Mouse (Mus musculus) limb, embryonic 12.5 days (tissue): ENCODE data around the gene 4931408C20Rik. TPM values are rescaled to one million over a fixed set of nuclear protein-coding genes. Genes with fewer than 3 reads are reported as not detected.

Source experiments
- ATAC-seq: fragments of 200-750 bp; cut with Nextera tagmentation; 2 replicates; pipeline ENCODE4 v1.8.0; 2017; ENCODE audit warnings: low read depth, moderate TSS enrichment; ENCODE audit not compliant: insufficient number of reproducible peaks, insufficient read depth, low FRiP score, low TSS enrichment
- H3K27ac ChIP-seq: fragments of 300-500 bp; sonication (generic); 2 replicates; pipeline ENCODE4 v1.5.1; 2016; ENCODE audit warnings: mild to moderate bottlenecking, moderate library complexity
- H3K27me3 ChIP-seq: fragments of 300-500 bp; sonication (generic); 2 replicates; pipeline ENCODE4 v1.6.1; 2016; ENCODE audit warnings: mild to moderate bottlenecking, moderate library complexity
- H3K36me3 ChIP-seq: fragments of 300-500 bp; sonication (generic); 2 replicates; pipeline ENCODE4 v1.6.1; 2016; ENCODE audit warnings: mild to moderate bottlenecking, moderate library complexity
- H3K4me1 ChIP-seq: fragments of 300-500 bp; sonication (generic); replicated peaks from 2 replicates; pipeline ENCODE4 v1.6.1; 2016
- H3K4me2 ChIP-seq: fragments of 300-500 bp; sonication (generic); 2 replicates; pipeline ENCODE4 v1.6.1; 2016; ENCODE audit warnings: mild to moderate bottlenecking, moderate library complexity
- H3K4me3 ChIP-seq: fragments of 300-500 bp; sonication (generic); replicated peaks from 2 replicates; pipeline ENCODE4 v1.5.1; 2016; ENCODE audit warnings: mild to moderate bottlenecking
- H3K9ac ChIP-seq: fragments of 300-500 bp; sonication (generic); replicated peaks from 2 replicates; pipeline ENCODE4 v1.6.1; 2016; ENCODE audit warnings: mild to moderate bottlenecking, moderate library complexity
- H3K9me3 ChIP-seq: fragments of 300-500 bp; sonication (generic); 2 replicates; pipeline ENCODE4 v1.6.1; 2016; ENCODE audit warnings: mild to moderate bottlenecking, moderate library complexity
- WGBS: fragments of 180-500 bp; shearing (Covaris S2); methylation state at CpG from one replicate; pipeline ENCODE4 v1.1.7; 2016; 5-methylcytosine and 5-hydroxymethylcytosine counted together
- polyA plus RNA-seq: library from polyadenylated mRNA; unstranded; fragments of >200 nt; fragmentation: Nextera tagmentation; extraction: Ambion mirVana; gene quantifications from 2 replicates; pipeline ENCODE4 v1.2.1, GENCODE M21; 2016

4931408C20Rik gene
- not detected in 2 replicates for polyA plus RNA-seq

DNA sequence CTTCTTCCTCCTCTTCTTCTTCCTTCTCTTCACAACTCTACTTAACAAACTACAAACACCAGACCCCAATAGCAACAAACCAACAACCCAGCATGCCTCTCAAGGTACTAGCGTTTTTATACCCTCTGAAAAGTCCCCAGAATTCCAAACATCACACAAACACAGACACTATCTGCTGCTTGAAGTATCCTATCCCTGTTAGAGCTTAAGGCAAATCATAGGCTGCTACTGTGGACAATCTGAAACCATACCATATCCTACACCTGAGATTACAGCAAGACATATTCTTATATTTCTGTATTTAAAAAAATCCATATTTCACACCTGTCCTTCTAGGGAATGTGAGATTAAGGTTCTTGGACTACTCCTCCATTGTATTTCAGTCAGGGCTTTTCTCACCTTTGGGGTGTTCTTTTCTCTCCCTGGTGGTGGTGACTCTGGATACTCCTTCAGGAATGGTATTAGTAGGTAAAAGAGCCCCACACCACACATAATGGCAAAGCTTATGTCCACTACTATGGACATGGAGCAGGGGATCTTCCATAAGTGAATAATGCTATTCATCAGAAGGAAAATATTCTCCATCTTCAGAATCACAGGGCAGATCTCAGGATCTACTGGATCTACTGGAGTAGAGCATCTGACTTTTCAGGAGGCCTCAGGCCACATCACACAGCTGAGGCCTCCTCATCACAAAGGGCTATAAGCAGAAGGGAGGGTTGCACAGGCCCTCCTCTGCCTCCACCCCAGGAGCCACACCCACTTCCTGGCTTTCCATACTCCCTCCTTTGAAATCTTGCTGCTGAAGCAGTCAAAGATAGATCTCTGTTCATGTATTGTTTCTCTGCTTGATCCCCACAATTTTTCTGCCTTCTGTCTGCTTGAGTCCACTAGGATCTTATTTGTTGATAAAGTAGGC lies at the start of gene 4931408C20Rik:
TSS of gene 4931408C20Rik (minus strand) at position 619 of the 919 bp plus-strand sequence.
- Histone ChIP-seq H3K36me3 (no peaks in the 10 kb centered on the region), H3K4me3 (no peak within 1 kb of the TSS), H3K4me2 (no peak within 1 kb of the TSS), H3K4me1 (no peaks in the 10 kb centered on the region), H3K27me3 (no peaks in the 10 kb centered on the region), H3K9me3 (no peaks in the 10 kb centered on the region), H3K9ac (no peak within 1 kb of the TSS), H3K27ac (no peak within 1 kb of the TSS)
- WGBS = 39% methylated on average over 1 of the region's 1 CpGs
- peak; percentile 88 for ATAC-seq

DNA sequence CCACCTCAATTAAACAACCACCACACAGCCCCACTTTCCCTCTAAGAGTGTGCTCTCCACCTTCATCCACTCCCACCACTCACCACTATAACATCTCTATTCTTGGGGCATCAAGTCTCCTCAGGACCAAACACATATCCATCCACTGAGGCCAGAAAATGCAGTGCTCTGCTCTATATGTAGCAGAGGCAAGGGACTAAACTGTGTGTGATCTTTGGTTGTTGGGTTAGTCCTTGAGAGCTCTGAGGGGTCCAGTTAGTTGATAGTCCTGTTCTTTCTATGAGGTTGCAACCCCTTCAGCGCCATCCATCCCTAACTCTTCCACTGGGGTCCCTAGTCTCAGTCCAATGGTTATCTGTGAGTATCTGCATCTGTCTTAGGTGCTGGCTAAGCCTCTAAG lies 666 bp upstream of the 4931408C20Rik start:
- Histone ChIP-seq H3K4me1 (no peaks in the 10 kb centered on the region), H3K9me3 (no peaks in the 10 kb centered on the region), H3K27ac (no peak overlapping the region), H3K4me2 (no peak overlapping the region), H3K36me3 (no peaks in the 10 kb centered on the region), H3K27me3 (no peaks in the 10 kb centered on the region), H3K4me3 (no peak overlapping the region), H3K9ac (no peak overlapping the region)
- WGBS = 66% methylated on average over 1 of the region's 1 CpGs
- peak; percentile 77; the same call in 1 of the 2 replicates for ATAC-seq

DNA sequence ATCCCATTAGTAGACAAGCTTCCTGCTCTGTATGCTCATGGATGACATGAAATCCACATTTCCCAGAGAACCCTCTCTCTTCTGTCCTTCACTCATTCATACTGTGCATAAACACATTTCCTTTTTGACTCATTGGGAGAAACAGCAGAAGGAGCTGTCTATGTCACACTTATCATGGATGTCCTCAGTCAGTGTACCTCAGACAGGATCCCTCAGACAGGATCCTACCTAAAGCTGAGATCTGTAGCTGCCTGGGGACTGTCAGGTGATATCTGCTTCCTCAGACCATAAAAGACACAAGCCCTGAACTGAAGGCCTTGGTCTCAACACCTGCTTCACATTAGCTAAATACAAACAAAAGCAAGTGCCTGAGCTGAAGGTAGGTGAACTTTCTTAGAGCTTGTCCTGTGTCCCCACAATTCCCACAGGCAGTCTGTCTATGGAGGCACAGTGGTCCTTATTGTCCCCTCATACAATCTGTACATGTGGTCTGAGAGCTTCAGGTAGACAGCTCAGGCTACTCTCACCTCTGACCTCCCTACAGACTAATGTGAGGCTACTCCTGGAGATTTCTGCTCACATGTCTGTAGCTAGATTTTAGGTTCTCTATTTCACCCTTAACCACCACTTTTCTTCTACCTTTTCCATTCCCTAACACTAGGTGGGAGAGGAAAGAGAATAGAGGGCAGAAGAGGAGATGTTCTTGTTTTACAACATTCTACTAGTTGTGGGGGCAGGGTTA lies 1.1 kb downstream of the 4931408C20Rik start:
- Histone ChIP-seq H3K27me3 (no peaks in the 10 kb centered on the region), H3K36me3 (no peaks in the 10 kb centered on the region), H3K9me3 (no peaks in the 10 kb centered on the region), H3K4me1 (no peaks in the 10 kb centered on the region), H3K4me2 (no peak overlapping the region), H3K27ac (no peak overlapping the region), H3K9ac (no peak overlapping the region), H3K4me3 (no peak overlapping the region)
- 0 out of 2 replicates have a peak, but pooled peaks have one; percentile 60 for ATAC-seq

DNA sequence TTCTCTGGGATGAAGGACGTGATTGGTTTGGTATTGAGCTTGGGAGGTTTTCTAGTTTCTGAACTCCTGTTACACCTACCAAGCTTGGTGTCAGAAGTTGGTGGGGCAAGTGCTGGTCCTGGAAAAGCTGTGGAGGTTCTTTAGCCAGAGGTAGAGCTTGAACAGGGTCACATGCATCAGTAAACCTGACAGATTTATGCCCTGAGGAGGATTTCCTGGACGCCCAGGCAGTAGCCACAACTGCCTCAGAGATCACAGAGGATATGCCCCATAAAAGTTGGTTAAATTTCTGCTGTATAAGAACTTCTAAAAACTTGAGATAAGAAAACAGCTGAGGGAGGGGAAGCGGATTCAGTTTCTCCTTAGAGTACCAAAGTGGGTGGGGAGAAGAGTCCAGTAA lies 1.9 kb downstream of the 4931408C20Rik start:
- no peak overlapping the region for H3K4me3 ChIP-seq
- no peak overlapping the region for H3K4me2 ChIP-seq
- 50% methylated on average over 3 of the region's 3 CpGs for WGBS
- H3K27me3 ChIP-seq = no peaks in the 10 kb centered on the region
- no peaks in the 10 kb centered on the region for H3K36me3 ChIP-seq
- H3K9ac ChIP-seq = no peak overlapping the region
- no peak for ATAC-seq
- no peaks in the 10 kb centered on the region for H3K9me3 ChIP-seq
- no peak overlapping the region for H3K27ac ChIP-seq
- no peaks in the 10 kb centered on the region for H3K4me1 ChIP-seq

DNA sequence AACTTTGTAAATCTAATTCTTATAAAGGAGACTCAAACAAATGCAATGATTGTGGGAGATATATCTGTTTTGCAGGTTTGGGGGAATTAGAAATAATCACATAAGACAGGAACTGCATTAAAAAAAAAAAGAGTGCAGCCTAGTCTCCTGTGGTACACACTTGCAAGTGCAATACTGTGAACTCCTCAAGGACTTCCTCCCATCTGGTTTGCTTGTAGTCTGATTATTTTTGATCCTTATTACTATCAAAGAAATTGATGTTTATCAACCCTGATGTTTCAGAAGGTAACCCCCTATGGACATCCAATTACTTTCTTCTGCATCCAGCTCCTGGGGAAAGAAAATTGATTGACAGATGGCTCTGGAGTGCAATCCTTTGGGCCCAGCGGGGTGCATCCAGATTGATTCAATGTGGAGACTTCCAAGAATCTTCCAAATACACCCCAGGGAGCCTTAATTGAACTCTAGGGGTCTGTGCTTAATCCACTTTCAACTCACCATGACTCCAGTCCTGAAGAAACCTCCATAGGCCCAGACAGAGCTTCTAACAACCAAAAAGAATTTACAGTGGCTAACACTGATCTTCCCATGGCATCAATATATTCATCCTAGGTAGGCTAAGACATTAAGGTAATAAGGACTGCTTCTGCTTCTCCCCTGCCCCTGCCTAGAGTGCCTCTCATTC lies 37.4 kb downstream of the 4931408C20Rik start:
- Histone ChIP-seq H3K4me1 (no peaks in the 10 kb centered on the region), H3K4me2 (no peak overlapping the region), H3K9me3 (no peaks in the 10 kb centered on the region), H3K27me3 (no peaks in the 10 kb centered on the region), H3K4me3 (no peak overlapping the region), H3K27ac (no peak overlapping the region), H3K9ac (no peak overlapping the region), H3K36me3 (no peaks in the 10 kb centered on the region)
- ATAC-seq = no peak
- WGBS = 61% methylated on average over 1 of the region's 1 CpGs

DNA sequence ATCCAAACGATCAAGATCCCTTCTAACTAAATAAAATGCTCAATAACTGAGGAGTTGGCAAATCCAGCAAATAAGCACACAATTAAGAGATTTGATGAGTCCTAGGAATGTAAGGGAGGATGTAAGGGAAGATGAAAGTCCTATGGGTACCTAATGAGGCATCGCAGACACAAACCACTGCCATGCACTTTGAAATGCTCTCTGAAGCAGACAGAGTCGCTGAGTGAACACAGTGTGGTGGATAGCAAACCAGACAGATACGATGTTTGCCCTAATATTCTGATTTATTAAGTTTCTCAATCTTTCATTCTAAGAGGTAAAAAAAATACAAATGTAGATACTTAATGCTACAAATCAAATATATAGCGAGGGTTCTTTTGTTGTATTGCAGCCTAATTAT lies 51.2 kb downstream of the 4931408C20Rik start:
- H3K4me1 ChIP-seq = no peaks in the 10 kb centered on the region
- H3K4me2 ChIP-seq = no peak overlapping the region
- H3K36me3 ChIP-seq = no peaks in the 10 kb centered on the region
- WGBS = 92% methylated on average over 5 of the region's 5 CpGs
- no peak for ATAC-seq
- no peak overlapping the region for H3K4me3 ChIP-seq
- no peak overlapping the region for H3K9ac ChIP-seq
- no peaks in the 10 kb centered on the region for H3K9me3 ChIP-seq
- H3K27me3 ChIP-seq = no peaks in the 10 kb centered on the region
- no peak overlapping the region for H3K27ac ChIP-seq
